Mouse (Mus musculus) induced T-regulatory cell, adult 2 months (primary cell): ENCODE measurements at regions not wholly inside any gene's neighbourhood (a gene's known extent, or its start where the extent isn't known, plus 50 kb on each side); places are given as distances from the start of the nearest gene placed in this dataset.

Experiments used
- DNase-seq: peaks from one replicate; pipeline ENCODE4 v3.0.0-alpha.2; 2012; ENCODE audit warnings: low read depth

- peak; percentile 82 for DNase-seq
Measured at GRCm38 (mm10) chr3:52758561-52758960, 258.5 kb downstream of the Cog6 start.

GRCm38 (mm10) chr3:52756816-52757215 lies 260.2 kb downstream of the Cog6 start:
- DNase-seq = no peak

- DNase-seq = no peak
Measured at GRCm38 (mm10) chr3:52756006-52756405, 261.0 kb downstream of the Cog6 start.

GRCm38 (mm10) chr3:52754978-52755377 lies 262.1 kb downstream of the Cog6 start:
- DNase-seq = no peak

GRCm38 (mm10) chr3:52754401-52754800 lies 262.6 kb downstream of the Cog6 start:
- DNase-seq = no peak

GRCm38 (mm10) chr3:52746917-52747316 lies 270.1 kb downstream of the Cog6 start:
- no peak for DNase-seq

GRCm38 (mm10) chr3:52744334-52744733 lies 272.7 kb downstream of the Cog6 start:
- no peak for DNase-seq

- no peak for DNase-seq
Measured at GRCm38 (mm10) chr3:52740466-52741026, 276.5 kb downstream of the Cog6 start.

- no peak for DNase-seq
Measured at GRCm38 (mm10) chr3:52739526-52739925, 277.5 kb downstream of the Cog6 start.

- DNase-seq = no peak
Measured at GRCm38 (mm10) chr3:52738386-52738785, 278.7 kb downstream of the Cog6 start.

- no peak for DNase-seq
Measured at GRCm38 (mm10) chr3:52735939-52736338, 281.1 kb downstream of the Cog6 start.

- DNase-seq = peak; percentile 65
Measured at GRCm38 (mm10) chr3:52731941-52732340, 285.1 kb downstream of the Cog6 start.

- no peak for DNase-seq
Measured at GRCm38 (mm10) chr3:52731491-52731890, 285.5 kb downstream of the Cog6 start.

GRCm38 (mm10) chr3:52729731-52730130 lies 287.3 kb downstream of the Cog6 start:
- no peak for DNase-seq

- no peak for DNase-seq
Measured at GRCm38 (mm10) chr3:52728860-52729259, 288.2 kb downstream of the Cog6 start.

- no peak for DNase-seq
Measured at GRCm38 (mm10) chr3:52728426-52728825, 288.6 kb downstream of the Cog6 start.

GRCm38 (mm10) chr3:52724354-52724753 lies 292.7 kb downstream of the Cog6 start:
- no peak for DNase-seq

GRCm38 (mm10) chr3:52722946-52723345 lies 294.1 kb downstream of the Cog6 start:
- no peak for DNase-seq

GRCm38 (mm10) chr3:52719181-52719580 lies 297.9 kb downstream of the Cog6 start:
- no peak for DNase-seq

- DNase-seq = no peak
Measured at GRCm38 (mm10) chr3:52717324-52717723, 299.7 kb downstream of the Cog6 start.

- DNase-seq = no peak
Measured at GRCm38 (mm10) chr3:52712151-52712550, 304.9 kb downstream of the Cog6 start.

GRCm38 (mm10) chr3:52711133-52711532 lies 305.9 kb downstream of the Cog6 start:
- no peak for DNase-seq

GRCm38 (mm10) chr3:52708746-52709145 lies 308.3 kb downstream of the Cog6 start:
- no peak for DNase-seq

GRCm38 (mm10) chr3:52708301-52708700 lies 308.7 kb downstream of the Cog6 start:
- no peak for DNase-seq

GRCm38 (mm10) chr3:52706626-52707025 lies 310.4 kb downstream of the Cog6 start:
- DNase-seq = no peak
